Mouse (Mus musculus): ENCODE measurements around the gene Rgl3. TPM values are rescaled to one million over a fixed set of nuclear protein-coding genes. Genes with fewer than 3 reads are reported as not detected.

The Rgl3 gene
- polyA plus RNA-seq, 1 experiment from 2014 or later = 0.46 TPM

- Histone ChIP-seq H3K9me3 (replicated peaks) (no peaks in the 10 kb centered on the region), H3K27me3 (peaks cover 19% of the 10 kb centered on the region), H3K36me3 (peaks cover 43% of the 10 kb centered on the region), H3K4me3 (replicated peaks) (peak overlapping the region; percentile 84), H3K27ac (peak overlapping the region; percentile 83), H3K4me1 (replicated peaks) (peaks cover 31% of the 10 kb centered on the region), H3K9ac (peak overlapping the region; percentile 80), H3K4me2 (peak overlapping the region; percentile 95)
- DNase-seq (no peak), ATAC-seq (ENCODE audit: low read depth) (peak; percentile 5)
- under 1% methylated on average over 18 of the region's 18 CpGs for WGBS (ENCODE audit: insufficient replicate concordance)
These were observed 13.9 kb upstream of the Rgl3 start for GRCm38 (mm10) chr9:22003163-22003554.

DNA sequence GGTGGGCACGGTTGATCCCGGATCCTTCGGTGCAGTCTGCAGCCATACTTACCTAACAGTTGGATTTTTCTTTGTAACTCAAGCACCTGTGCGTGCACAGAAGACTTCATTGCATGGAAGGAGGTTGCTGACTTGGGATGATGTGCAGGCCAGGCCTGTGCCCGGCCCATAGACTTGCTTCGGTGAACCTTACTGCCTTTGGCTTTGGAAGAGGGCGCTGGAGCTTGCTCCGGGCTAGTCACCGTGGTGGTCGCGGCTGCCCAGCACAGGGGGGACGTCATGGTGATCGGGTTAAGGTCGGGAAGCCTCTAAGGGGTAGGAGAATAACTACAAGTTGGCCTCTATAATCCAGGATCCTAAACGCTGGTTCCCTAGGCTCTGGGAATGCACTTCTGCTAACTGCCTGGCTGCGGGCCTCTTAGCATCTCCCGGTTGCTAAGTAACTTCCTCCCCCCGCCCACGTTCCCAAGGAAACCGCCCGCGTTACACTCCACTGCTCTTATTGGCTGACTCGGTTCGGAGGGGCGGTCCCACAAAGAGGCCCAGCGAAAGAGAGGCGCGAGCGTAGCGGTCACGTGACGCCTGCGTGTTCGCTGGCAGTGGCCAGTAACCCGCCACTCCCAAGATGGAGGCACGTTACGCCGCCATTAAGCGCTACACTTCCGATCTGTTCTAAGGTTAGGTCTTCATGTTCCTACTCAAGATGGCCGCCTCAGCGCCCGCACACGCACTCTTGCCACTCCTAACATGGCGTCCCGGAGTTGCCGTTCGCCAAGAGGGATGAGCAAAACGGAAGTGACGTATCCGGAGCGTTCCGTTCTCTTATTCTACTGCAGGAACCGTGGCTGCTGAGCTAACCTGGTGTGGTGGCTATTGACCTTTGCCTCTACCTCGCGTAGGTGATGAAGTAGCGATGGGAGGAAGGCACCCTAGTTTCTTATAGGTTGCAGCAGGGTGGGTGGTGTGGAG, 13.2 kb upstream of the Rgl3 start, which contains the start of the genes Ccdc151 and Prkcsh:
Gene Ccdc151, minus strand, starts transcription at position 441 of the 969 bp plus-strand sequence.
Gene Prkcsh, plus strand, starts transcription at position 613 of the 969 bp plus-strand sequence.
- Histone ChIP-seq H3K4me1 (replicated peaks) (peaks cover 31% of the 10 kb centered on the region), H3K27ac (peak within 1 kb of the TSS; percentile 83), H3K9me3 (replicated peaks) (no peaks in the 10 kb centered on the region), H3K4me3 (replicated peaks) (peak within 1 kb of the TSS; percentile 84), H3K36me3 (peaks cover 36% of the 10 kb centered on the region), H3K27me3 (peaks cover 25% of the 10 kb centered on the region), H3K9ac (peak within 1 kb of the TSS; percentile 80), H3K4me2 (peak within 1 kb of the TSS; percentile 95)
- DNase-seq (peak; percentile 99), ATAC-seq (ENCODE audit: low read depth) (peak; percentile 99)
- WGBS (ENCODE audit: insufficient replicate concordance) = 6% methylated on average over 57 of the region's 57 CpGs

- Histone ChIP-seq H3K9ac (no peak overlapping the region), H3K4me2 (no peak overlapping the region), H3K27me3 (peaks cover 33% of the 10 kb centered on the region), H3K9me3 (replicated peaks) (no peaks in the 10 kb centered on the region), H3K27ac (no peak overlapping the region), H3K4me3 (replicated peaks) (no peak overlapping the region), H3K36me3 (peaks cover 27% of the 10 kb centered on the region), H3K4me1 (replicated peaks) (peaks cover 26% of the 10 kb centered on the region)
- no peak for DNase-seq
- WGBS (ENCODE audit: insufficient replicate concordance) = 76% methylated on average over 4 of the region's 4 CpGs
- ATAC-seq (ENCODE audit: low read depth) = no peak
These were observed 12.4 kb upstream of the Rgl3 start for GRCm38 (mm10) chr9:22001633-22002032.

- Histone ChIP-seq H3K4me2 (no peak overlapping the region), H3K9me3 (replicated peaks) (no peaks in the 10 kb centered on the region), H3K27ac (no peak overlapping the region), H3K27me3 (peaks cover 37% of the 10 kb centered on the region), H3K4me1 (replicated peaks) (peaks cover 26% of the 10 kb centered on the region), H3K4me3 (replicated peaks) (no peak overlapping the region), H3K36me3 (peaks cover 14% of the 10 kb centered on the region), H3K9ac (no peak overlapping the region)
- WGBS (ENCODE audit: insufficient replicate concordance) = 77% methylated on average over 6 of the region's 6 CpGs
- ATAC-seq (ENCODE audit: low read depth) (no peak), DNase-seq (no peak)
These were observed 11.1 kb upstream of the Rgl3 start for GRCm38 (mm10) chr9:22000296-22000695.

- H3K27ac ChIP-seq = no peak overlapping the region
- peaks cover 76% of the 10 kb centered on the region for H3K27me3 ChIP-seq
- DNase-seq = no peak
- no peak overlapping the region for H3K4me2 ChIP-seq
- no peak overlapping the region for H3K9ac ChIP-seq
- 59% methylated on average over 3 of the region's 3 CpGs for WGBS (ENCODE audit: insufficient replicate concordance)
- 0 out of 2 replicates have a peak, but pooled peaks cover 3% of the 10 kb centered on the region for H3K4me1 ChIP-seq (replicated peaks)
- no peaks in the 10 kb centered on the region for H3K9me3 ChIP-seq (replicated peaks)
- no peak overlapping the region for H3K4me3 ChIP-seq (replicated peaks)
- ATAC-seq (ENCODE audit: low read depth) = no peak
- H3K36me3 ChIP-seq = no peaks in the 10 kb centered on the region
These were observed 7.1 kb upstream of the Rgl3 start for GRCm38 (mm10) chr9:21996178-21996867.

DNA sequence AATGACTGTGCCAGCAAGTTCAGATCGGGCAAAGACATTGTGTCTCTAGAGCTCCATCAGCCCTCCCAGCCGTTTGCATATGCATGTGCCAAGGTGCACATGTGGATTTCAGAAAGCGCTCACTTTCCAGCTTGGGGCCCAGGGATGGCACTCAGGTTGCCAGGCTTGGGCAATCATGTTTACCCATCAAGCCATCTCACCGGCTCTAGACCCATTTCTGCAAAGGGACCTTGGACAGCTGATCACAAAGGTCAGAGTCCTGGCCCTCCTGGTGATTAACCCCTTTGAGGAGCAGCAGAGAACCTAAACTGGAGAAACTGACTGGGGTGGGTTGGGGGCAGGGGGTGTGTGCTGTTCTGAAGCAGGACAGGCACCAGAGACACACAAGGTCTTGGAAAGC, 3.0 kb upstream of the Rgl3 start:
- H3K27ac ChIP-seq = no peak overlapping the region
- peaks cover 19% of the 10 kb centered on the region for H3K4me1 ChIP-seq (replicated peaks)
- no peak overlapping the region for H3K9ac ChIP-seq
- no peak overlapping the region for H3K4me3 ChIP-seq (replicated peaks)
- peaks cover 90% of the 10 kb centered on the region for H3K27me3 ChIP-seq
- ATAC-seq (ENCODE audit: low read depth) (no peak), DNase-seq (no peak)
- H3K9me3 ChIP-seq (replicated peaks) = no peaks in the 10 kb centered on the region
- 59% methylated on average over 4 of the region's 4 CpGs for WGBS (ENCODE audit: insufficient replicate concordance)
- no peak overlapping the region for H3K4me2 ChIP-seq
- no peaks in the 10 kb centered on the region for H3K36me3 ChIP-seq

GRCm38 (mm10) chr9:21988421-21989101, 685 bp downstream of the Rgl3 start:
- H3K36me3 ChIP-seq = no peaks in the 10 kb centered on the region
- peaks cover 19% of the 10 kb centered on the region for H3K4me1 ChIP-seq (replicated peaks)
- WGBS (ENCODE audit: insufficient replicate concordance) = 2% methylated on average over 32 of the region's 32 CpGs
- H3K27me3 ChIP-seq = peaks cover 99% of the 10 kb centered on the region
- ATAC-seq (ENCODE audit: low read depth) (no peak), DNase-seq (no peak)
- H3K4me3 ChIP-seq (replicated peaks) = peak overlapping the region; percentile 41
- H3K9me3 ChIP-seq (replicated peaks) = no peaks in the 10 kb centered on the region
- H3K9ac ChIP-seq = no peak overlapping the region
- H3K27ac ChIP-seq = no peak overlapping the region
- peak overlapping the region; percentile 55 for H3K4me2 ChIP-seq

GRCm38 (mm10) chr9:21987592-21988342, 1.5 kb downstream of the Rgl3 start:
- no peak for ATAC-seq (ENCODE audit: low read depth)
- WGBS (ENCODE audit: insufficient replicate concordance) = 8% methylated on average over 36 of the region's 36 CpGs

DNA sequence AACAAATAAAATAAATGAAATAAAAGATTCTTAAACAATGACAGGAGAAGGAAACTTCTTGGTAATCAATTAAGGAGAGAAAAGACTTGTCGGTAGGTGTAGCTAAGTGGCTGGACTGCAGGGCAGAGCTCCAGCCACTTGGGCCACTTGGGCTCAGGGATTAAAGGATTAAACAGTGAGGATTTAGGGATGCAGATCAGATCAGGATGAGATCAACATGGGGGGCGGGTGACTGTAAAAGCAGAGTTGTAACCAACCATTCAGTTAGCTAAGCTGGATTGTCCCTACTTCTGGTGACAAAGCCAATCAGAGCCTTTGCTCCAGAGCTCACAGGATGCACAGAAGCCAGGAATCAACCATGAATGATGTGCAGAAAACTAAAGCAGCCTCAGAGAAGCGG, 5.3 kb downstream of the Rgl3 start:
- H3K36me3 ChIP-seq = no peaks in the 10 kb centered on the region
- no peak overlapping the region for H3K4me3 ChIP-seq (replicated peaks)
- DNase-seq (no peak), ATAC-seq (ENCODE audit: low read depth) (no peak)
- peaks cover 97% of the 10 kb centered on the region for H3K27me3 ChIP-seq
- H3K9ac ChIP-seq = no peak overlapping the region
- WGBS (ENCODE audit: insufficient replicate concordance) = 31% methylated on average over 3 of the region's 3 CpGs
- H3K4me1 ChIP-seq (replicated peaks) = peaks cover 6% of the 10 kb centered on the region
- H3K4me2 ChIP-seq = no peak overlapping the region
- H3K9me3 ChIP-seq (replicated peaks) = no peaks in the 10 kb centered on the region
- no peak overlapping the region for H3K27ac ChIP-seq

More at GRCm38 (mm10) chr9:21987592-21988342, 1.5 kb downstream of the Rgl3 start:
- H3K9me3 ChIP-seq (replicated peaks) = no peaks in the 10 kb centered on the region
- H3K9ac ChIP-seq = no peak overlapping the region
- peaks cover 19% of the 10 kb centered on the region for H3K4me1 ChIP-seq (replicated peaks)
- no peak overlapping the region for H3K4me3 ChIP-seq (replicated peaks)
- H3K27ac ChIP-seq = no peak overlapping the region
- DNase-seq = no peak
- H3K27me3 ChIP-seq = peaks cover 99% of the 10 kb centered on the region
- no peak overlapping the region for H3K4me2 ChIP-seq
- H3K36me3 ChIP-seq = no peaks in the 10 kb centered on the region

DNA sequence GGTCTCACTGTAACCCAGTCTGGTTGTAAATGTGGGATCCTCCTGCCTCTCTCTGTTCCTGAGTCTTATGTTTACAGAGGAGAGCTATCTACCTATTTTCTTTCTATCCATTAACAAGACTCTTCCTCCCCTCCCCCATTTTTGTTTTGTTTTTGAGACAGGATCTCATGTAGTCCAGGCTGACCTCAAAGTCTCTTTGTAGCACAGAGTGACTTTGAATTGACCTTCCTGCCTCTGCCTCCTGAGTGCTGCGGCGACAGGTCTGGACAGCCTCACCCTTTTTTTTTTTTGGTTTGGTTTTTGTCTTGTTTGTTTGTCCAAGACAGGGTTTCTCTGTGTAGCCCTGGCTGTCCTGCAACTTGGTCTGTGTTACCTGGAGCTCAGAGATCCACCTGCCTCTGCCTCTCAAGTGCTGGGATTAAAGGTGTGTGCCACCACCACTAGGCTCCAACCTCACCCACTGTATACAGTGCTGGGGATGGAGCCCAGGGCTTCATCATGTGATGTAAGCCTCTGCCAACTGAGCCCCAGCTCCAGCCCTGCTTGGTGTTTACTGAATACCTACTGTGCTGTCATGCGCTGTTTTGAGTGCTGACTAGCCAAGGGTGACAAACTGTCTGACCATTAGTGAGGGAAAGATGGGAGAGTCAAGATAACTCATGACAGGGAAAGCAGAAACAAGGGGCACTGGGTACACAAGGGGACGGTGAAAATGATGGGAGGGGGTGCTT, 10.7 kb downstream of the Rgl3 start:
- WGBS (ENCODE audit: insufficient replicate concordance) = 79% methylated on average over 4 of the region's 4 CpGs
- ATAC-seq (ENCODE audit: low read depth) (no peak), DNase-seq (no peak)
- Histone ChIP-seq H3K4me2 (no peak overlapping the region), H3K9me3 (replicated peaks) (no peaks in the 10 kb centered on the region), H3K27ac (no peak overlapping the region), H3K4me3 (replicated peaks) (no peak overlapping the region), H3K9ac (no peak overlapping the region), H3K4me1 (replicated peaks) (no peaks in the 10 kb centered on the region), H3K27me3 (peaks cover 59% of the 10 kb centered on the region), H3K36me3 (no peaks in the 10 kb centered on the region)

Data from liver, embryonic 13.5 days (tissue).